Mouse (Mus musculus): ENCODE results near the gene Fig4.

- TF ChIP-seq MYOD1 (IDR thresholded peaks at IDR 0.05; ENCODE audit: control insufficient read depth, insufficient read length, low read depth) (no peak), CTCF (IDR thresholded peaks at IDR 0.05; ENCODE audit: control insufficient read depth, insufficient read depth, insufficient read length) (no peak), MAX (IDR thresholded peaks at IDR 0.05) (no peak), USF1 (IDR thresholded peaks at IDR 0.05; ENCODE audit: low read depth) (no peak), CEBPB (IDR thresholded peaks at IDR 0.05; ENCODE audit: low read depth) (no peak), FOSL1 (IDR thresholded peaks at IDR 0.05; ENCODE audit: insufficient read depth, low read length, poor library complexity, severe bottlenecking) (no peak), MYOG (IDR thresholded peaks at IDR 0.05; ENCODE audit: control insufficient read depth, extremely low read depth, insufficient read length) (no peak)
Observed at GRCm38 (mm10) chr10:41196295-41196694, 106.8 kb downstream of the Fig4 start.

Measured in C2C12 (cell line).